Mouse (Mus musculus): ENCODE results near the gene Faah. TPM values are rescaled to one million over a fixed set of nuclear protein-coding genes. Genes with fewer than 3 reads are reported as not detected.

The Faah gene
- total RNA-seq (2021) = under 1 TPM; 0.60 to 0.94 TPM

DNA sequence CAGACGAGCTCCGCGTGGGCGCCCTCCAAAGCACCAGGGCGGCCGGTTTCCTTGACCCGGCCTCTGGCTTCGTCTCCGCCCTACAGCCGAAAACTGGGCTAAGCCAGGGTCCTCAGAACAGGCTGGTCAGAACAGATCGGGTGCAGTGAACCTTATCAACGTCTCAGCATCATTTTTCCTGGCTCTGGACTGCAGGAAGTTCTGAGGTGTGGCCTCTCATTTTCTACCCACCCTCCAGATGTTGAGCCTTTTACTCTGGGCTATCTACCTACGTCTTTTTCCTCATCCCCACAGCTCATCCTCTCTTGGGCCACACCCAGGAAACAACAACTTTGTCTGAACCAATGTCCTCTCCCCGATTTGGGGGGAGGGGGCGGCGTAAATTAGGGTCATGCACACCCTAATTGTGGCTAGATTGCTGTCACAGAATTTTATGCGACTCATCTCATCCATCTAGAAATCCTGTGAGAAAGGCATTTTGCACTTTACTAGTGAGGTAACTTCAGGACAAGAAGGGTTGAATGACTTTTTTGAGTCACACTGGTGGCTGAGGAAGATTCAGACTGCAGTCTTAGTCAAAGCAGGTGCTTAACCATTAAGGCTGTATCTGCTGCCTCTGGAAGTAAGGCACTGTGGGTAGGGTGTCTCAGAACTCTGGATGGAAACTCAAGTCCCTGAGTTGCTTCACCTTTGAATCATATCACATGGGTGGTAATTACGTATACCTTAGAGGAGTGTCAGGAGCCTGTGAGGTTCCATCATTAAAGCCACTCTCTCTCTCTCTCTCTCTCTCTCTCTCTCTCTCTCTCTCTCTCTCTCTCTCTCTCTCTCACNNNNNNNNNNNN, at the start of gene Faah:
TSS of gene Faah (minus strand) at position 25 of the 845 bp plus-strand sequence.
- intact Hi-C loops (cut with DNase I) = no loop called here
- no peak for DNase-seq

- intact Hi-C loops (cut with DNase I) = no loop called here
- no peak for DNase-seq
Observed at GRCm38 (mm10) chr4:116063855-116064254, 46.1 kb upstream of the Faah start.

GRCm38 (mm10) chr4:116059012-116059726, 41.4 kb upstream of the Faah start:
- intact Hi-C loops (cut with DNase I) = no loop called here
- DNase-seq = no peak

DNA sequence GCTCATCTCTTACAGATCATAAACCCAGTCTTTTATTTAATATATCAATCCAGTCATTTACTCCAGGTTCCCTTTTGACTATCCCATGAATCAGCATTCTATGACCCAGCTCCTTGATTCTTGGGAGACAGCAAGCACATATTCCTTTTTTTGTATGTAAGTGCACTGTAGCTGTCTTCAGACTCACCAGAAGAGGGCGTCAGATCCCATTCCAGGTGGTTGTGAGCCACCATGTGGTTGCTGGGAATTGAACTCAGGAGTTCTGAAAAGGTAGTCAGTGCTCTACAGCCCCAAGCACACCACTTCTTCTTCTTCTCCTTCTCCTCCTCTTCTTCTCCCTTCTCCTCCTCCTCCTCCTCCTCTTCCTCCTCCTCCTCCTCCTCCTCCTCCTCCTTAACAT, 39.8 kb upstream of the Faah start:
- DNase-seq = no peak
- intact Hi-C loops (cut with DNase I) = no loop called here

GRCm38 (mm10) chr4:116053399-116053961, 35.8 kb upstream of the Faah start, which contains the start of gene Nsun4:
Nsun4 (minus strand) TSS chr4:116053876.
- DNase-seq = peak; percentile 92 to 94
- intact Hi-C loops (cut with DNase I) = loop anchor here (2.0 to 5.0 kb wide), 2 partner anchors 21 to 151 kb away; partner anchors contain the start of genes Lrrc41 and Uqcrh

DNA sequence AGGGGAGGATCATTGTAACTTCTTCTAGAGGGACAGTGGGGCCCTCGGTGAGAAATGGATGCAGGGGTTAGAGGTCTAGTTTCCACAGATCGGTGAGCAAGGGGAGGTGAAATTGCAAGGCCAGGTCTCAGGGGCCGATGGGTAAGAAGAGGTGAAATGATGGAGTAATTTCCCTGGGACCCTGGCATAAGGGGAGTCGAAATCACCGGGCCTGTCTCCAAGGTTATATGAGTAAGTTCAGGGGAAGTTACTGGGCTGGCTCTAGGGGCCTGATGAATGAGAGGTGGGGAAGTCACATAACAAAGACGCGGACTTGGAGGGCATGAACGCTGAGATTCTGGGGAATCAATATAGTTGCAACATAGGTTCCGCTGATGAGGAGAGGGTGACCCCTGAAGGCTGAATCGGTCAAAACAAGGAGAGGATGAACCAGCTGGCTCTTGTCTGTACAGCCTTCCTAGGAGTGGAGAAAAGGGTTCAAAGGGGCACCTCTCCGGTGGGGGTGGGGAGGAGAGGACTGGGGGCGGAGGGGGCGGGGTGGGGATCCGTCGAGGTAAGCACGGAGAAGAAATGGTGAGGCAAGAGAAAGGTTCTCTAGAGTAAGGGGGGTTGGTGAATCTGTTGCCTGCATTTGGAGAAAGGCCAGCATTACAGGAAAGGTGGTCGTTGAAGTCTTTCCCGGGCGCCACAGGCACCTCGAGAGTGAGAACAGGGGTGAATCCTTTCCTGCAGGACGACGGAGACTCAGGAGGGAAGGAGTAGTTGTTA, 35.0 kb upstream of the Faah start:
- intact Hi-C loops (cut with DNase I) = loop anchor here (2.0 to 5.0 kb wide), 2 partner anchors 22 to 150 kb away; partner anchors contain the start of genes Lrrc41 and Uqcrh
- peak; percentile 51 to 52 for DNase-seq

DNA sequence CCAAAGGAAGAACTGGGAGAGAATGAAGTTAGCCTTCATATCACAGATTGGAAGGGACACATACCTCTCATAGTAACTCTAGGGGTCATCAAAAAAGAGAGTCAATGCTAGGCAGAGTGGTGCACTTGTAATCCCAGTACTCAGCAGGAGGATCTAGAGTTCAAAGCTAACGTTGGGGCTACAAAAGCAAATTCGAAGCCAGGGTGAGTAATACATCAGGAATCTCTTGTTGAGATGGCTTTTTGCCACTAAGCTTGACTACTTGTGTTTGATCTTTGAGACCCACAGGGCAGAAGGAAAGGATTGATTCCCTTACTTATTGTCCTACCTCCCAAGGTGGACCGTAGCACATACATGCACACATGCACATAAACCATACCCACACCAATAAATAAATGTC, 31.5 kb upstream of the Faah start:
- no peak for DNase-seq
- intact Hi-C loops (cut with DNase I) = no loop called here

GRCm38 (mm10) chr4:116048130-116048920, 30.6 kb upstream of the Faah start:
- intact Hi-C loops (cut with DNase I) = no loop called here
- peak; percentile 24 to 41 for DNase-seq

DNA sequence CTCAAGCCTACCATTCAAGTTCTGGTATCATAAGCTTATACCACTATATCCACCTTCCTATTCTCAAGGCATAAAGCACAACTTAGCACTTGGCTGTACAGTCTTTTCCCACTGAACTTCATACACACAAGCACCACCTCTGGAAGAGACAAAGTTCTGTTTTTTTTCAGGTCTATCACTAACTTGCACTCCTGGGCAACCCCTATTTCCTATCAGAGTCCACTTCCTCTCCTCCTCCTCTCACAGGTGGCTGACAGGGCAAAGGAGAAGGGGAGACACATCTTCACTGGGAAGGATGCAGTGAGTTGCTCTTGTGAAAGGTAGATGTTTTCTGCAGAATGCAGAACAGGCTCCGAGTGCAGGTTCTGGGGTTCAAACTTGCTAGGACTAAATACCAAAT, 30.0 kb upstream of the Faah start:
- intact Hi-C loops (cut with DNase I) = no loop called here
- no peak for DNase-seq

GRCm38 (mm10) chr4:116046604-116047003, 28.9 kb upstream of the Faah start:
- intact Hi-C loops (cut with DNase I) = no loop called here
- no peak for DNase-seq

GRCm38 (mm10) chr4:116042186-116042585, 24.5 kb upstream of the Faah start:
- DNase-seq = no peak
- intact Hi-C loops (cut with DNase I) = no loop called here

- intact Hi-C loops (cut with DNase I) = no loop called here
- DNase-seq = no peak
Observed at GRCm38 (mm10) chr4:116040466-116040865, 22.7 kb upstream of the Faah start.

GRCm38 (mm10) chr4:116033374-116033773, 15.6 kb upstream of the Faah start:
- no peak for DNase-seq
- intact Hi-C loops (cut with DNase I) = no loop called here

- intact Hi-C loops (cut with DNase I) = no loop called here
- DNase-seq = no peak
Observed at GRCm38 (mm10) chr4:116032906-116033305, 15.2 kb upstream of the Faah start.

DNA sequence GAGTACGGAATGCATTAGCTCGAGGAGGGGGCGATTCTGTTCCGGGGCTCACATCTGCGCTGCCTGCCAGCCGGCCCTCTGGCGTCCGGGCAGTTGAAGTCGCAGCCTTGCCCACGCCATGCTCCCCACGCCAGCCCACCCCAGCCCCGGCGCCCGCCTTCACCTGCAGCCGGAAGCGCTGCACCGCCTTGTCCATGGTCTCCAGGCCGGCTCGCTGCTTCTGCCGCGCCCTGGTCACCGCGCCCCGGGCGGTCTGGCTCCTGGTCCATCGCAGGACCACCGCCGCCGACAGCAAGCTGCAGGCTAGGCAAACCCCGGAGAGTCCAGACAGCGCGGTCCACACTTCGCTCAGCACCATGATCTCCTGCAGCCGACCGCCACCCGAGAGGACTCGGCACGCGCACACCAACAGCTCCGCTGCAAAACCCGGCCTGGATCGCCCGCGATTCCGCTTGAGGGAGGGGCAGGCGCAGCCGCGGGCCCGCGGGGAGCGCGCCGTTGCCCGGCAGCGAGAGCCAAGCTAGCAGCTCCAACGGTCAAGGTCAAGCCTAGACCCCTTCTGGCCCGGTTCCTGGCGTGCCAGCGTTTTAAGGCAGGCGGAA, 325 bp downstream of the Faah start:
- DNase-seq = peak; percentile 73 to 75
- intact Hi-C loops (cut with DNase I) = no loop called here

DNA sequence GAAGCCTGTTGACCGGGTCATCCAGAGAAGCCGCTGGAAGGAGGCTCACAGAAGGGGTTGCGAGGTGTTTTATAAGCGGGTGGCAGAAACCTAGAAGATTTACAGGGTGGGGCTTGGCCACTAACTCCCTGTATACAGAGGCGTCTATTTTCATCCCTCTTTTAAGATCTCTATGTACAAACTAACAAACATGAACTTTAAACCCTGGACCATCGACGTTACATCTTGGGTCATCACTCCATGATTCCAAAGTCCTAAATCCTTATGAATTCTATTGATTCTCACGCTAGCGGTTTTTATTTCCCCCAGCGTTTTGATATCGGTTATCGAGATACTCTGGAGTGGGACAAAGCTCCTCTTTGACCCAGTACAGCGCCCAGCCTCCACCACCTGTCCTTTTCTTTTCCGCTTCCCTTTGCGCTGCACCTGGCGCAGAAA, 845 bp downstream of the Faah start:
- intact Hi-C loops (cut with DNase I) = no loop called here
- DNase-seq = no peak

- DNase-seq = no peak
- intact Hi-C loops (cut with DNase I) = no loop called here
Observed at GRCm38 (mm10) chr4:116016396-116016795, 1.3 kb downstream of the Faah start.

- intact Hi-C loops (cut with DNase I) = no loop called here
- no peak for DNase-seq
Observed at GRCm38 (mm10) chr4:116015996-116016395, 1.7 kb downstream of the Faah start.

GRCm38 (mm10) chr4:116015502-116015901, 2.2 kb downstream of the Faah start:
- intact Hi-C loops (cut with DNase I) = no loop called here
- DNase-seq = no peak

Measured in heart, postnatal 10 days (tissue).